18 mouse cellular contexts compared by ENCODE assay signal in genomic region chr9:30618181-30618580, GRCm38 (mm10).
"Had no signal": no experiment of that assay in that cellular context is flagged by ENCODE, and none has a peak within 500 bp of the region (broad histone marks: within the 10 kb centered on the region; RNA-seq: fewer than 3 reads in every experiment).

No protein-coding gene starts in this region.

- H3K4me3 ChIP-seq: liver, embryonic 15.5 days; lung, embryonic 15.5 days; megakaryocyte, embryonic 14.5 days; midbrain, embryonic 12.5 days; neural tube, embryonic 12.5 days; stomach, embryonic 15.5 days had no signal

- H3K27me3 ChIP-seq: liver, embryonic 15.5 days; lung, embryonic 15.5 days; megakaryocyte, embryonic 14.5 days; midbrain, embryonic 12.5 days; neural tube, embryonic 12.5 days; stomach, embryonic 15.5 days had no signal

- H3K4me1 ChIP-seq: liver, embryonic 15.5 days; megakaryocyte, embryonic 14.5 days; midbrain, embryonic 12.5 days; neural tube, embryonic 12.5 days; stomach, embryonic 15.5 days had no signal

- H3K9ac ChIP-seq: liver, embryonic 15.5 days; liver, postnatal 0 days; lung, embryonic 15.5 days; midbrain, embryonic 12.5 days; neural tube, embryonic 12.5 days; stomach, embryonic 15.5 days had no signal

- H3K36me3 ChIP-seq: liver, embryonic 15.5 days; lung, embryonic 15.5 days; midbrain, embryonic 12.5 days; neural tube, embryonic 12.5 days; stomach, embryonic 15.5 days had no signal

- DNase-seq: liver, postnatal 0 days; lung, adult 2 months; lung, postnatal 14 days; lung, postnatal 36 days; midbrain, embryonic 14.5 days; right cerebral cortex, postnatal 14 days; thymus, adult 2 months; thymus, postnatal 25 days; thymus, postnatal 4 days had no signal

- ATAC-seq: liver, postnatal 0 days; lung, postnatal 0 days had no signal

- H3K4me2 ChIP-seq: liver, embryonic 15.5 days; lung, embryonic 15.5 days; midbrain, embryonic 12.5 days; neural tube, embryonic 12.5 days; stomach, embryonic 15.5 days had no signal

- H3K9me3 ChIP-seq: liver, embryonic 15.5 days; lung, embryonic 15.5 days; midbrain, embryonic 12.5 days; neural tube, embryonic 12.5 days; stomach, embryonic 15.5 days had no signal

- H3K27ac ChIP-seq: liver, embryonic 15.5 days; lung, embryonic 15.5 days; macrophage; midbrain, embryonic 12.5 days; neural tube, embryonic 12.5 days; stomach, embryonic 15.5 days; stomach, postnatal 0 days had no signal
